8 mouse cellular contexts compared by ENCODE assay signal in genomic region chr7:116519805-116520204, GRCm38 (mm10). TPM values are rescaled to one million over a fixed set of nuclear protein-coding genes. Genes with fewer than 3 reads are reported as not detected.
A peak's percentile ranks its signal among the peaks of the same experiment; 100 is the strongest.
DNase-seq lines count a peak whose midpoint lies in the region; ATAC-seq lines count a peak whose summit lies in the region.

No protein-coding gene starts in this region.

- peaks cover 18% of the 10 kb centered on the region for H3K36me3 ChIP-seq in hindbrain, embryonic 14.5 days (replicated peaks; ENCODE audit: control insufficient read depth, insufficient read depth)
- H3K36me3 ChIP-seq in hindbrain, embryonic 12.5 days: peaks cover 22% of the 10 kb centered on the region
- peaks cover 23% of the 10 kb centered on the region for H3K36me3 ChIP-seq in limb, embryonic 10.5 days

- H3K4me2 ChIP-seq in hindbrain, embryonic 14.5 days (replicated peaks): no peak overlapping the region
- no peak overlapping the region for H3K4me2 ChIP-seq in hindbrain, embryonic 12.5 days (replicated peaks)

- peak; percentile 51 for DNase-seq in hindbrain, embryonic 14.5 days (ENCODE audit: low spot score)
- peak; percentile 7 for DNase-seq in thymus, postnatal 14 days
- no peak for DNase-seq in thymus, adult 18-20 months
- peak; percentile 41 for DNase-seq in limb, embryonic 10.5 days (ENCODE audit: low spot score)
- no peak for DNase-seq in MN1 (ENCODE audit: low spot score)
- DNase-seq in T-cell, adult 2 months (ENCODE audit: low spot score): no peak
- DNase-seq in cerebellum, adult 9-10 months: no peak

- H3K27ac ChIP-seq in hindbrain, embryonic 14.5 days: no peak overlapping the region
- H3K27ac ChIP-seq in hindbrain, embryonic 12.5 days: no peak overlapping the region
- no peak overlapping the region for H3K27ac ChIP-seq in limb, embryonic 10.5 days

- H3K27me3 ChIP-seq in hindbrain, embryonic 14.5 days (ENCODE audit: control insufficient read depth, insufficient read depth, low read length): no peaks in the 10 kb centered on the region
- no peaks in the 10 kb centered on the region for H3K27me3 ChIP-seq in hindbrain, embryonic 12.5 days
- no peaks in the 10 kb centered on the region for H3K27me3 ChIP-seq in limb, embryonic 10.5 days (ENCODE audit: low read depth, poor library complexity, severe bottlenecking)

- peaks cover 5% of the 10 kb centered on the region for H3K4me1 ChIP-seq in hindbrain, embryonic 14.5 days (replicated peaks; ENCODE audit: control insufficient read depth, insufficient read depth, low read length)
- peaks cover 3% of the 10 kb centered on the region for H3K4me1 ChIP-seq in hindbrain, embryonic 12.5 days
- H3K4me1 ChIP-seq in limb, embryonic 10.5 days: peaks cover 9% of the 10 kb centered on the region

- H3K9me3 ChIP-seq in hindbrain, embryonic 14.5 days (ENCODE audit: control insufficient read depth, low read length): no peaks in the 10 kb centered on the region
- H3K9me3 ChIP-seq in hindbrain, embryonic 12.5 days (replicated peaks): no peaks in the 10 kb centered on the region
- H3K9me3 ChIP-seq in limb, embryonic 10.5 days (replicated peaks): no peaks in the 10 kb centered on the region

- ATAC-seq in hindbrain, embryonic 14.5 days (ENCODE audit: low FRiP score): no peak
- no peak for ATAC-seq in hindbrain, embryonic 12.5 days (ENCODE audit: low FRiP score)

- WGBS in hindbrain, embryonic 14.5 days: 63% methylated on average over 3 of the region's 3 CpGs
- 65% methylated on average over 3 of the region's 3 CpGs for WGBS in hindbrain, embryonic 12.5 days
- 66% methylated on average over 3 of the region's 3 CpGs for WGBS in limb, embryonic 10.5 days

- no peak overlapping the region for H3K9ac ChIP-seq in hindbrain, embryonic 14.5 days
- H3K9ac ChIP-seq in hindbrain, embryonic 12.5 days: no peak overlapping the region

- no peak overlapping the region for H3K4me3 ChIP-seq in hindbrain, embryonic 14.5 days (replicated peaks; ENCODE audit: low read length)
- H3K4me3 ChIP-seq in hindbrain, embryonic 12.5 days: no peak overlapping the region
- no peak overlapping the region for H3K4me3 ChIP-seq in limb, embryonic 10.5 days

RNA-seq across cellular contexts. Expression of gene Nucb2, which starts 15.6 kb away (rescaled TPM):
- polyA plus RNA-seq in hindbrain, embryonic 14.5 days (2014; fragmentation: Nextera tagmentation; extraction: Ambion mirVana): 26.6 and 29.7 TPM in 2 replicates
- 15.6 and 20.2 TPM in 2 replicates for polyA plus RNA-seq in hindbrain, embryonic 12.5 days (2016; fragmentation: Nextera tagmentation; extraction: Ambion mirVana)
- polyA plus RNA-seq in limb, embryonic 10.5 days (2016; fragmentation: Nextera tagmentation; extraction: Ambion mirVana): 6.6 and 7.1 TPM in 2 replicates

Comparison
In these comparisons a context has a peak if more than half of its experiments do, and no peak if none do; other contexts are left out.
1. DNase-seq: peak in hindbrain, embryonic 14.5 days (single experiment), thymus, postnatal 14 days (single experiment) and limb, embryonic 10.5 days (single experiment); none in thymus, adult 18-20 months (0 of 2), MN1 (single experiment), T-cell, adult 2 months (single experiment) and cerebellum, adult 9-10 months (single experiment).